Mouse (Mus musculus): ENCODE data around the gene Cldn3. TPM values are rescaled to one million over a fixed set of nuclear protein-coding genes. Genes with fewer than 3 reads are reported as not detected.
A peak's percentile ranks its signal among the peaks of the same experiment; 100 is the strongest.
"Not testable (repeated sequence)": the region's sequence is repeated elsewhere in the genome, so short reads cannot be mapped to it uniquely, and the experiment has no call there.

Cldn3 gene
- polyA plus RNA-seq, 1 experiment from 2014 or later = 5.9 TPM

DNA sequence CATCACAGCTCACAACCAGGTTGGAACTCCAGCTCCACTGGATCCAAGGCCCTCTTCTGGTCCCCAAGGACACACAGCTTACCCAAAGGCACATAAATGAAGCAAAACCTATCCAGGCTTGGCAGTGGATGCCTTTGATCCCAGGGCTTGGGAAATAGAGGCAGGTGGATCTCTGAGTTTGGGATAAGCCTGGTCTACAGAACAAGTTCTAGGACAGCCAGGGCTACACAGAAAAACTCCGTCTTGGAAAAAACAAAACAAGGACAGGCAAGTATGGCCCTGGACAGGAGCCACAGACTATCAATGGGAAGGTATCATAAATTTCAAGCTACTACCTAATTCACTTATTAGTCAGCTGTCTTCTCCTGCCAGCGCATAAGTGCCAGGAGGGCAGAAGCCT lies 24.5 kb upstream of the Cldn3 start:
- Histone ChIP-seq H3K27me3 (replicated peaks; ENCODE audit: control insufficient read depth, insufficient read depth, low read length) (no peaks in the 10 kb centered on the region), H3K4me2 (ENCODE audit: low read length) (no peak overlapping the region), H3K4me3 (ENCODE audit: low read depth, low read length) (no peak overlapping the region), H3K9me3 (replicated peaks; ENCODE audit: control insufficient read depth, low read length) (no peaks in the 10 kb centered on the region), H3K4me1 (ENCODE audit: control insufficient read depth, insufficient read depth, low read length) (peaks cover 4% of the 10 kb centered on the region; the same call in 1 of the 2 replicates), H3K36me3 (ENCODE audit: control insufficient read depth, insufficient read depth, low read length) (no peaks in the 10 kb centered on the region), H3K9ac (ENCODE audit: low read length) (no peak overlapping the region), H3K27ac (ENCODE audit: low read depth, low read length) (no peak overlapping the region)
- no peak for DNase-seq (ENCODE audit: low spot score)
- ATAC-seq = no peak
- 98% methylated on average over 2 of the region's 2 CpGs for WGBS

DNA sequence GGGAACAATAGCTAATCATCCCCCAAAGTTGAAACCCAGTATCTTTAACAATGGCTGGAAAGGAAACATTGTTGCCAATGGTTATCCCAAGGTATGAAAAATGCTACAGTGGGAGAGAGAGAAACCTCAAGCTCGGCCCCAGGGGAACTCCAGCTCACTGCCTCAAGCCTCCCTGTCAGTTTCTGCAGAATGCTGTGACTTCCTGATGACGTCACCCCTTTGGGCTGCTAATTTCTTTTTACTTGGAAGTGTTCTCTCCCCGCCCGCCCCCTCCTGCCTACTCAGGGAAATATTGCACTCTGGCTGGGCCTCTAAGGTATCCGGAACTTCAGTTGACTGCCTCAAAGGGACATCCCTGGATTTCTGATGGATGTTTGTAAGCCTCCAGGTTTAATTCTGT lies 22.5 kb upstream of the Cldn3 start:
- Histone ChIP-seq H3K4me3 (ENCODE audit: low read depth, low read length) (no peak overlapping the region), H3K9me3 (replicated peaks; ENCODE audit: control insufficient read depth, low read length) (no peaks in the 10 kb centered on the region), H3K4me2 (ENCODE audit: low read length) (no peak overlapping the region), H3K4me1 (ENCODE audit: control insufficient read depth, insufficient read depth, low read length) (peaks cover 4% of the 10 kb centered on the region; the same call in 1 of the 2 replicates), H3K27ac (ENCODE audit: low read depth, low read length) (no peak overlapping the region), H3K36me3 (ENCODE audit: control insufficient read depth, insufficient read depth, low read length) (no peaks in the 10 kb centered on the region), H3K27me3 (replicated peaks; ENCODE audit: control insufficient read depth, insufficient read depth, low read length) (no peaks in the 10 kb centered on the region), H3K9ac (ENCODE audit: low read length) (no peak overlapping the region)
- DNase-seq (ENCODE audit: low spot score) (peak; percentile 30), ATAC-seq (no peak)
- 27% methylated on average over 5 of the region's 5 CpGs for WGBS

DNA sequence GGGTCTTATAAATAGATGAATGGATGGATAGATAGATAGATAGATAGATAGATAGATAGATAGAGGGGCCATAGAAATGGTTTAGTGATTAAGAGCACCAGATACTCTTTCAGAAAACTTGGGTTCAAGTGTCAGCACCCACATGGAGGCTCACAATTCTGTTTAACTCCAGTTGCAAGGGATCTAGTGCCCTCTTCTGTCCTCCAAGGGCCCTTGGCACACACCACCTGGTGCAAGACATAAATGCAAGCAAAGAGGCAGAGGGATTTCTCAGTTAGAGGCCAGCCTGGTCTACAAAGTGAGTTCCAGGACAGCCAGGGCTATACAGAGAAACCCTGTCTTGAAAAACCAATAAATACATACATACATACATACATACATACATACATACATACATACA lies 21.4 kb upstream of the Cldn3 start:
- not testable (repeated sequence) for H3K9me3 ChIP-seq (replicated peaks; ENCODE audit: control insufficient read depth, low read length); H3K4me1 ChIP-seq (ENCODE audit: control insufficient read depth, insufficient read depth, low read length)

DNA sequence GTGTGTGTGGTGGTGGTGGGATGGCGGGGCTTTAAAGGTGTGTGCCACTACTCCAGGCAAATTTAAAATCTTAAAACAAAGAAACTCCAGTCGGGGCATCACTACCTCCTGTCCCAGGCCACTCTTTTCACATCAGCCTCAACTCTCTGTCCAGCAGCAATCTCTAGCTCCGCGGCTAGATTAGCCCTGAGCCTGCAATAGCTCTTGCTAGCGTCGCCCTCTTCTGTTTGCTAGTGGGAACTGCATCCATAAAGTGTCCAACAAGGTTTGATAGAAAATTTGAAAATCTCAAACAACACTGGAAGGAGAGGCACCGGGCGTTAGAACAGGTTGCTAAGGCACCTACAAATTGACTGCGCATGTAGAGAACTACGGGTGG lies 20.6 kb upstream of the Cldn3 start:
- Histone ChIP-seq H3K9me3 (replicated peaks; ENCODE audit: control insufficient read depth, low read length) (no peaks in the 10 kb centered on the region), H3K4me3 (ENCODE audit: low read depth, low read length) (no peak overlapping the region), H3K9ac (ENCODE audit: low read length) (0 out of 2 replicates have a peak overlapping the region, but pooled peaks have one; percentile 13), H3K4me1 (ENCODE audit: control insufficient read depth, insufficient read depth, low read length) (peaks cover 4% of the 10 kb centered on the region; the same call in 1 of the 2 replicates), H3K36me3 (ENCODE audit: control insufficient read depth, insufficient read depth, low read length) (no peaks in the 10 kb centered on the region), H3K4me2 (ENCODE audit: low read length) (peak overlapping the region; percentile 41), H3K27ac (ENCODE audit: low read depth, low read length) (no peak overlapping the region), H3K27me3 (replicated peaks; ENCODE audit: control insufficient read depth, insufficient read depth, low read length) (no peaks in the 10 kb centered on the region)
- WGBS = 4% methylated on average over 10 of the region's 10 CpGs
- DNase-seq (ENCODE audit: low spot score) (peak; percentile 88), ATAC-seq (0 out of 2 replicates have a peak, but pooled peaks have one; percentile 50)

More for the DNA sequence above, 21.4 kb upstream of the Cldn3 start:
- not testable (repeated sequence) for H3K27ac ChIP-seq (ENCODE audit: low read depth, low read length); ATAC-seq; H3K27me3 ChIP-seq (replicated peaks; ENCODE audit: control insufficient read depth, insufficient read depth, low read length); H3K36me3 ChIP-seq (ENCODE audit: control insufficient read depth, insufficient read depth, low read length); H3K4me3 ChIP-seq (ENCODE audit: low read depth, low read length); H3K9ac ChIP-seq (ENCODE audit: low read length); DNase-seq (ENCODE audit: low spot score); H3K4me2 ChIP-seq (ENCODE audit: low read length)

DNA sequence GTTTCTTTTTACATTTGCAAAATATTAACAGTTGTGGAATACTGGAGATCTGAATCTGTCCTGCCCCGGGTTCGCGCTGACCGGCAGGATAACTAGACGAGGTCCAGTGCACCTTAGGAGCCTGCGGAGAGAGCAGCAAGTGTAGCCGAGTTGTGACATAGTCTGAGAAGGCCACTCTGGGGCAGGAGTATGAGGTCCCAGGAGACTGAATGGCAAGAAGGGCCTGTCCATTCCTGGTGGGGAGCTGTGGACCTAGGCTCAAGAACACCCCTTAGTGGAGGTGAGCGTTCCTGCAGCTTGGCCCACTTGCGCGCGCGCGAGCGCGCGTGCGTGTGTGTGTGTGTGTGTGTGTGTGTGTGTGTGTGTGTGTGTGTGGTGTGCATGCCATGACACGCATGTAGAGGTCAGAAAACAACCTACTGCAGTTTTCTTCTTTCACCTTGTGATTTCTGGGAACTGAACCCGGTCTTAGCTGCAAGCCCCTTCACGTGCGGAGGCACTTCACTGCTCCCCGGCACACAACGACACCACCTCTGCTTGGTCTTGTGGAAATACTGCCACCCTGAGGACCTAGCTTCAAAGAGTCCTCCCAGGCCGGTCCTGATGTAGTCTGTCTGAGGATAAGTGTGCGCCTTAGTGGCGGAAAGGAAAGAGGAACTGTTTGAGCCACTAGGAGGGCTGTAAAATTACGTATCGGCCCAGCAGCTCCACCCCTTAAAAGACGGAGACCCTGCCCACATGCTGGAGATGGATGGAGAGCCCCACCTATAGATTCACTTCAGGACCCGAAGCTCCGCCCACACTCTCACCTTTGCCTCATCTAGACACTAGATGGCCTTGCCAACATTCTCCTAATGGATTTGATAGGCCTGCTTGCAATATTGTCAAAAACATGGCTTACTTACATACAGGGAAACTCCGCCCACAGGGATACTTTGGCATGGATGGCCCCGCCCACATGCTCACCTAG lies 19.9 kb upstream of the Cldn3 start:
- DNase-seq (ENCODE audit: low spot score) = peak; percentile 41

DNA sequence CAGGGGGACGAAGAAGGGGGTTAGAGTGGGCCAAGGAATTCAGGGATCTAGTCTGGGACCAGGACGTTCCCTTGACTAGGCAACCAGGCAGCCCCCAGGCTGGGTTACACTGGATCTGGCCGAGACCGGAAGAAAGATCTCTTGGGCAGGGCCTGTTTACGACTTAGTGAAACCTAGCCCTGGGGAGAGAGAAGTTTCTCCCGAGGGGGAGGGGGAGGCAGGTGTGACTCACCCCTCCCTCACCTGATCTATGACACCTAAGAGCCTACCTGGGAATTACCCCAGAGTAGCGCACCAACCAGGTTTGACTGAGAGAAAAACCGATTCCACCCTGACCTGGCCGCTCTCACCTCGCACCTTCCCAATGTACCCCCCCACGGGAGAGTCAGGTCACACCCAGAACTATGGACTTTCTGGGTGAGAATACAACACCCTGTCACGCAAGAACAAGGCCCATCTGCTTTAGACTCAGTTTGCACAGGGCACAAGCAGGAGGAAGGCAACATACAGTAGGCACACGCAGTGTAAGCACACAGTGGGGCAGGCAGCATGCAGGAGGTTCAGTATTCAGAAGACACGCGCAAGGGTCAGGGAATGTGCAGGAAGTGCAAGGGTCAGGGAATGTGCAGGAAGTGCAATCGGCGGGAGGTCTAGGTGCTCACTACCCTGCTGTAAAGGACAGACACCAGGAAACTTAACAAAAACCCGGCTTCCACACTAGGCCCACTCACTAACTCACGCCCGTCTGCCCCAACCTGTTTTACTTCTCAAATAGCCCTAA lies 18.7 kb upstream of the Cldn3 start:
- Histone ChIP-seq H3K27me3 (replicated peaks; ENCODE audit: control insufficient read depth, insufficient read depth, low read length) (no peaks in the 10 kb centered on the region), H3K36me3 (ENCODE audit: control insufficient read depth, insufficient read depth, low read length) (no peaks in the 10 kb centered on the region), H3K4me3 (ENCODE audit: low read depth, low read length) (no peak overlapping the region), H3K4me2 (ENCODE audit: low read length) (no peak overlapping the region), H3K27ac (ENCODE audit: low read depth, low read length) (no peak overlapping the region), H3K9me3 (replicated peaks; ENCODE audit: control insufficient read depth, low read length) (no peaks in the 10 kb centered on the region), H3K9ac (ENCODE audit: low read length) (no peak overlapping the region), H3K4me1 (ENCODE audit: control insufficient read depth, insufficient read depth, low read length) (peaks cover 4% of the 10 kb centered on the region; the same call in 1 of the 2 replicates)
- DNase-seq (ENCODE audit: low spot score) (no peak), ATAC-seq (no peak)
- 79% methylated on average over 20 of the region's 20 CpGs for WGBS

More for the DNA sequence above, 19.9 kb upstream of the Cldn3 start:
- peaks cover 4% of the 10 kb centered on the region; the same call in 1 of the 2 replicates for H3K4me1 ChIP-seq (ENCODE audit: control insufficient read depth, insufficient read depth, low read length)
- peak overlapping the region; percentile 41 for H3K4me2 ChIP-seq (ENCODE audit: low read length)
- no peak overlapping the region for H3K4me3 ChIP-seq (ENCODE audit: low read depth, low read length)
- H3K9me3 ChIP-seq (replicated peaks; ENCODE audit: control insufficient read depth, low read length) = no peaks in the 10 kb centered on the region
- ATAC-seq = peak; percentile 58; the same call in 1 of the 2 replicates
- H3K27ac ChIP-seq (ENCODE audit: low read depth, low read length) = no peak overlapping the region
- no peaks in the 10 kb centered on the region for H3K27me3 ChIP-seq (replicated peaks; ENCODE audit: control insufficient read depth, insufficient read depth, low read length)
- H3K9ac ChIP-seq (ENCODE audit: low read length) = peak overlapping the region; percentile 13
- H3K36me3 ChIP-seq (ENCODE audit: control insufficient read depth, insufficient read depth, low read length) = no peaks in the 10 kb centered on the region
- 3% methylated on average over 32 of the region's 33 CpGs for WGBS

DNA sequence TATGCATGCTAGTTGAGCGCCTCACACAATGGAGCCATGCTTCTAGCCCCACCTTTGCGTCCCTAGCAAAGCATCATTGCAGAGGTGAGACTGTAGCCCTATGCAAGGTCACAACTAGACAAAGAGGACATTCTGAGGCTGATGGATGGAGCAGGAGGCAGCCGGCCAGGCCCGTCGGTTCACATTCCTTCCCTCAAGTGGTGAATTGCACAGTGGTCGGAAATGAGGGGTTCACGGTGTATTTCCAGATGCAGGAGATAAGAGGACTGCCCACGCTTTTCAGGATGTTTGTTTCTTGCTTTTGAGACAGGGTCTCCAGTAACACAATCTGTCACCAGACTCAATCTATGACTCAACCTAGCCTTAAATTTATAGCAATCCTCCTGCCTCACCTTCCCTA lies 15.3 kb upstream of the Cldn3 start:
- H3K27me3 ChIP-seq (replicated peaks; ENCODE audit: control insufficient read depth, insufficient read depth, low read length) = no peaks in the 10 kb centered on the region
- H3K36me3 ChIP-seq (ENCODE audit: control insufficient read depth, insufficient read depth, low read length) = no peaks in the 10 kb centered on the region
- no peak overlapping the region for H3K27ac ChIP-seq (ENCODE audit: low read depth, low read length)
- WGBS = 84% methylated on average over 8 of the region's 8 CpGs
- H3K4me2 ChIP-seq (ENCODE audit: low read length) = no peak overlapping the region
- H3K9me3 ChIP-seq (replicated peaks; ENCODE audit: control insufficient read depth, low read length) = no peaks in the 10 kb centered on the region
- ATAC-seq (no peak), DNase-seq (ENCODE audit: low spot score) (no peak)
- no peak overlapping the region for H3K9ac ChIP-seq (ENCODE audit: low read length)
- no peak overlapping the region for H3K4me3 ChIP-seq (ENCODE audit: low read depth, low read length)
- H3K4me1 ChIP-seq (ENCODE audit: control insufficient read depth, insufficient read depth, low read length) = peaks cover 3% of the 10 kb centered on the region; the same call in 1 of the 2 replicates

DNA sequence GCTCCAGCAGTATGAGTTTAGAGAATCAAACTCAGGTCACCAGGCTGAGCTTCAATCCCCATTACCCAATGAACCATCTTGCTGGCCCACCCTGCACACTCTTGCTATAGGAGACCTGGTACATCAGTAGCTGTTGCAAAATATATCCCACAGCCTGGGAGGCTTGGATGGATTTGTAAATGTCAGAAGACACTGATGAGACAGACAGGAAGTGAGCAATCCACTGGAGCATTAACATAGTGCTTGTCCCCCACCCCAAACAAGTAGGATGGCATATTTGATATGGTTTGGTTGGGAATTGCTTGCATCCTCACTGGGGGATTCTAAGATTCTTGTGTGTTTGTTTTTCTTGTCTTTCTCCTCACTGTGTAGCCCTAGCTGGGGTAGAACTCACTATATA lies 12.9 kb upstream of the Cldn3 start:
- Histone ChIP-seq H3K4me2 (ENCODE audit: low read length) (no peak overlapping the region), H3K27ac (ENCODE audit: low read depth, low read length) (no peak overlapping the region), H3K36me3 (ENCODE audit: control insufficient read depth, insufficient read depth, low read length) (no peaks in the 10 kb centered on the region), H3K4me1 (ENCODE audit: control insufficient read depth, insufficient read depth, low read length) (no peaks in the 10 kb centered on the region), H3K9ac (ENCODE audit: low read length) (no peak overlapping the region), H3K4me3 (ENCODE audit: low read depth, low read length) (no peak overlapping the region), H3K27me3 (replicated peaks; ENCODE audit: control insufficient read depth, insufficient read depth, low read length) (no peaks in the 10 kb centered on the region), H3K9me3 (replicated peaks; ENCODE audit: control insufficient read depth, low read length) (no peaks in the 10 kb centered on the region)
- DNase-seq (ENCODE audit: low spot score) (no peak), ATAC-seq (no peak)

Data from forebrain, embryonic 14.5 days (tissue).